14 mouse cellular contexts compared by ENCODE assay signal in genomic region chr12:73872435-73872834, GRCm38 (mm10). TPM values are rescaled to one million over a fixed set of nuclear protein-coding genes. Genes with fewer than 3 reads are reported as not detected.
DNase-seq lines count a peak whose midpoint lies in the region; ATAC-seq lines count a peak whose summit lies in the region.
"Had no signal": no experiment of that assay in that cellular context is flagged by ENCODE, and none has a peak within 500 bp of the region (broad histone marks: within the 10 kb centered on the region; RNA-seq: fewer than 3 reads in every experiment).

No protein-coding gene starts in this region.

- H3K9me3 ChIP-seq in heart, embryonic 11.5 days (replicated peaks; ENCODE audit: control insufficient read depth, low read length), result no peaks in the 10 kb centered on the region
- H3K9me3 ChIP-seq: embryonic facial prominence, embryonic 10.5 days; forebrain, embryonic 13.5 days; liver, embryonic 12.5 days had no signal

- no peak overlapping the region for H3K9ac ChIP-seq in heart, embryonic 11.5 days (ENCODE audit: low read depth, low read length)
- H3K9ac ChIP-seq: forebrain, embryonic 13.5 days; liver, embryonic 12.5 days had no signal

- H3K27ac ChIP-seq in heart, embryonic 11.5 days (ENCODE audit: low read depth, low read length), result no peak overlapping the region
- H3K27ac ChIP-seq: embryonic facial prominence, embryonic 10.5 days; forebrain, embryonic 13.5 days; liver, embryonic 12.5 days; macrophage had no signal

- no peak for ATAC-seq in heart, embryonic 11.5 days (replicated peaks; ENCODE audit: insufficient number of reproducible peaks, low FRiP score, low TSS enrichment)
- ATAC-seq in erythroblast, adult 5-6 weeks (replicated peaks; ENCODE audit: low FRiP score, poor library complexity, severe bottlenecking), result no peak
- ATAC-seq: forebrain, embryonic 13.5 days; liver, embryonic 12.5 days had no signal

- no peaks in the 10 kb centered on the region for H3K4me1 ChIP-seq in heart, embryonic 11.5 days (ENCODE audit: control insufficient read depth, insufficient read depth, low read length)

- H3K27me3 ChIP-seq in heart, embryonic 11.5 days (ENCODE audit: control insufficient read depth, insufficient read depth, low read length), result no peaks in the 10 kb centered on the region
- H3K27me3 ChIP-seq: forebrain, embryonic 13.5 days; liver, embryonic 12.5 days had no signal

- no peak overlapping the region for H3K4me2 ChIP-seq in heart, embryonic 11.5 days
- H3K4me2 ChIP-seq: forebrain, embryonic 13.5 days; liver, embryonic 12.5 days had no signal

- H3K4me3 ChIP-seq in heart, embryonic 11.5 days (ENCODE audit: low read depth, low read length), result no peak overlapping the region
- H3K4me3 ChIP-seq: embryonic facial prominence, embryonic 10.5 days; forebrain, embryonic 13.5 days; liver, embryonic 12.5 days had no signal

- no peaks in the 10 kb centered on the region for H3K36me3 ChIP-seq in heart, embryonic 11.5 days (ENCODE audit: control insufficient read depth, insufficient read depth, low read length)
- H3K36me3 ChIP-seq: embryonic facial prominence, embryonic 10.5 days; liver, embryonic 12.5 days had no signal

- DNase-seq in heart, adult 11 months, result peak; percentile 94
- peak; percentile 38 for DNase-seq in Muller cell, postnatal 12 days (ENCODE audit: inconsistent ontology term)
- DNase-seq in cerebellum, adult 18-20 months, result peak; percentile 88 to 94
- DNase-seq in gastrocnemius, postnatal 25 days, result peak; percentile 60
- no peak for DNase-seq in left cerebral cortex, postnatal 10 days (ENCODE audit: extremely low spot score in 1 of 2, low spot score in 2 of 2)
- no peak for DNase-seq in layer of hippocampus, adult 9-11 months
- DNase-seq: layer of hippocampus, postnatal 36 days; thymus, adult 18-20 months had no signal

- intact Hi-C loops in left cerebral cortex, postnatal 10 days (cut with DNase I), result no loop called here

- 73% methylated on average over 2 of the region's 2 CpGs for WGBS in heart, embryonic 11.5 days (ENCODE audit: insufficient replicate concordance)

RNA-seq across cellular contexts. Expression of gene Hif1a, which starts 28.7 kb away (rescaled TPM):
- polyA plus RNA-seq in heart, embryonic 11.5 days (2014; fragmentation: Nextera tagmentation; extraction: Ambion mirVana), result 182 and 206 TPM in 2 replicates
- total RNA-seq in gastrocnemius, postnatal 25 days (2021), result 10 to 100 TPM; 15.9 to 16.7 TPM
- 10 to 100 TPM; 75.2 to 84.5 TPM for total RNA-seq in left cerebral cortex, postnatal 10 days (2021)
- 14.2 and 17.9 TPM in 2 replicates for total RNA-seq in erythroblast, adult 5-6 weeks (2015; ENCODE audit: low replicate concordance)
- total RNA-seq in erythroblast, adult 5-6 weeks (2017; ENCODE audit: low replicate concordance), result 14.1 and 15.4 TPM in 2 replicates

Comparison
In these comparisons a context has a peak if more than half of its experiments do, and no peak if none do; other contexts are left out.
1. DNase-seq: peak in heart, adult 11 months (single experiment), Muller cell, postnatal 12 days (single experiment), cerebellum, adult 18-20 months (2 of 2) and gastrocnemius, postnatal 25 days (single experiment); none in left cerebral cortex, postnatal 10 days (0 of 2) and layer of hippocampus, adult 9-11 months (single experiment).
2. RNA of gene Hif1a, which starts 28.7 kb away (total RNA-seq): 75.2 to 84.5 TPM in left cerebral cortex, postnatal 10 days; 14.1 to 17.9 TPM in erythroblast, adult 5-6 weeks and 15.9 to 16.7 TPM in gastrocnemius, postnatal 25 days; every median in the first group is over 4 times any median in the second.